Mouse (Mus musculus): Measurements from ENCODE around the gene Slc38a6.

The Slc38a6 gene

DNA sequence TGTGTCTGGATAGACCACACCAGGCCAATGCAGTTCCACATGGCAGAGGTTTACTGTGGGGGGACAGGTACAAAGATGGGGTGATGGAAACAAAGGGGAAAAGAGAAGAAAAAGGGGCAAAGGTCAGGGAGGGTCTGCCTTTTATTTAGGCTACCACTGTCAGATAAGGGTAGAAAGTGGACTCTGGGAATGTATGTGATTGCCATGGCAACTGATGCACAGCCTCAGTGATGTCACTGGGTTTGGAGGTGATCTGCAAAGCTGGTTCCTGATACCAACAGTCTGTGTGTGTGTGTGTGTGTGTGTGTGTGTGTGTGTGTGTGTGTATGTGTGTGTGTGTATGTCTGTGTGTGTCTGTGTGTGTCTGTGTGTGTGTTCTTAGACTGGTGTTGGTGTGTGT lies 106.4 kb downstream of the Slc38a6 start:
- DNase-seq (ENCODE audit: low spot score), result no peak

DNA sequence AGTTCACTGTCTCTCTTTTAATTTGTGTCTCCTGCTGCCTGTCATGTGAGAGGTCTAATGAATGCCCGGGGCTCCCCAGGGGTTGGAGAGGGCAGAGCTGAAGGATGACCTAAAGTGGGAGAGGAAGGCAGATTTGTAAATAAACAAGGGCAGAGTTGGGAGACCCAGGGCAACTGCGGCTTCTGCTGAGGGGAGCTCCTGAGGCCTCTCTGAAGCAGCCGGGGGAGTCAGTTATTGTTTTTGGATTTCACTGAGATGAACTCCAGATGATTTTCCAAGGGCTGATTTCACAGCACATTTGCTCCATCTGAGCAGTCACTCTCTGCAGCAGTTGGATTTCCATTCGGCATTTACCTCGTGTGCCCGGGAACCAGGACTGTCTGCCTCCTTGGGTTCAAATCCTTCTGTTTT lies 107.3 kb downstream of the Slc38a6 start:
- peak; percentile 21 for DNase-seq (ENCODE audit: low spot score)

DNA sequence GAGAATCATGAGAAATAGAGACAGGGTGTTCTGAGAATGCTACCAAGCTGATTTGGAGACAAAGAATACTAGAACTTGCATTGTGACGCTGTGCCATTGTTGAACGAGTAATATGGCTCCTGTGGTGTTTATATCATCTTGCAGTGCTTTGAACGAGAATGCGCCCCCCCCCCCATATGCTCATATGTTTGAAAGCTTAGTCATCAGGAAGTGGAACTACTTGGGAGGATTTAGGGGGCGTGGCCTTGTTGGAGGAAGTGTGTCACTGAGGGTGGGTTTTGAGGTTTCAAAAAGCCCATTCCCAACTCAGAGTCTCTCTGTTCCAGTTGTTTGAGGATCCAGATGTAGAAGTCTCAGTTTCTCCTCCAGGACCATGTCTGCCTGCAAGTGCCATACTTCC lies 108.0 kb downstream of the Slc38a6 start:
- no peak for DNase-seq (ENCODE audit: low spot score)

DNA sequence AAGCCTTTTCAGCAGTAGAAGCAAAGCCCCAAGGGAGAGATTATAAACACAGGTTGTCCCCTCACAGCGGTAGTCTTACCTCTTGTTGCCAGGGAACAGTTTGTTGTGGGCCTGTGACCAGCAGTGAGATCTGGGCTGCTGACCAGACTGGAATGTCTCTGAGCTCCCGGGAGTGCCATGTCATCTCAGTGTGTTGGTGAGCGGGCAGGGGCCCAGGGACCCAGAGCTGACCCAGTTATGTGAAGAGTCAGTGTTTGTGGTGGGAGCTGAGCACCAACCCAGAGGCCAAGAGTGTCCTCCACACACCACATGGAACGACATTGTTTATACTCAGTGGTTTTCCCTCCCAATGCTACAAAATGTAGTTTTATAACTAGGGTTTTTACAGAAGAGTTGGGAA lies 112.8 kb downstream of the Slc38a6 start:
- no peak for DNase-seq (ENCODE audit: low spot score)

DNA sequence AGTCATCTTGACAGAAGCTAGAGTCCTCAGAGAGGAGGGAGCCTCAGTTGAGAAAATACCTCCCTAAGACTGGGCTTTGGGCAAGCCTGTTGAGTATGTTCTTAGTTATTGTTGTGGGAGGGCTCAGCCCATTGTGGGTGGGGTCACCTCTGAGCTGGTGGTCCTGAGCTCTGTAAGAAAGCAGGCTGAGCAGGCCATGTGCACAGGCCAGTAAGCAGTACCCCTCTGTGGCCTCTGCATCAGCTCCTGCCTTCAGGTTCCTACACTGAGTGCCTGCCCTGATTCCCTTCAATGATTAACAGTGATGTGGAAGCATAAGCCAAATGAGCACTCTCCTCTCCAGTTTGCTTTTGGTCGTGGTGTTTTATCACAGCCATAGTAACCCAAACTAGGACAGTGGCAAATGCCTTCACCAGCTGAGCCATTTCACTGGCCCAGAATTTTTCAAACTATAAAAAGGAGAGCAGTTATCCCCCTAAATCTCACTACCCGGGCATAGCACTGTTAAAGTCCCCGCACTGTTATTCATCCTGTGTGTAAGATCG lies 114.0 kb downstream of the Slc38a6 start:
- DNase-seq (ENCODE audit: low spot score), result no peak

DNA sequence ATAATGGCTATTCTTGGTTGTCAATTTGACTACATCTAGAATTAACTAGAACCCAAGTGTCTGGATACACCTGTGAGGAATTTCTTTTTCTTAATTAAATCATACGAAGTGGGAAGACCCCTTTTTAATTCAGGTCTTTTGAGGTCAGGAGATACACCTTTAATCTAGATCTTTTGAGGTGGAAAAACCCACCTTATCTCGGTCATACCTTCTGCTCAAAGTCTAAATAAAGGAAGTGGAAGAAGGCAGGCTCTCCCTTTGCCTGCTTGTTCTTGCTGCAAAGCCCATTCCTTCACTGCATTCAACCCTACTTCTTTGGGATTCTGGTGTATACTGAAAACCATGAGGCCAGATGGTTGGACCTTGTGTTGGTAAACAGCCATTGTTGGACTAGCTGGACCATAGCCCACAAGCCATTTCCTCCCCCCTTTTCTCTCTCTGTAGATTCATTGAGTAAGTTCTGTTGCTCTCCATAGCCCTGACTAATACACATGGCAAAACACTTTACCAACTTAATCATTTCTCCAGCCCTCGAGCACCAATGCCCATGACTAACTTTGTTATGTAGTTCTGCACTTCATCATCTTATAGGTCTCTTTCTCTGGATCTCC lies 115.0 kb downstream of the Slc38a6 start:
- DNase-seq (ENCODE audit: low spot score), result no peak

DNA sequence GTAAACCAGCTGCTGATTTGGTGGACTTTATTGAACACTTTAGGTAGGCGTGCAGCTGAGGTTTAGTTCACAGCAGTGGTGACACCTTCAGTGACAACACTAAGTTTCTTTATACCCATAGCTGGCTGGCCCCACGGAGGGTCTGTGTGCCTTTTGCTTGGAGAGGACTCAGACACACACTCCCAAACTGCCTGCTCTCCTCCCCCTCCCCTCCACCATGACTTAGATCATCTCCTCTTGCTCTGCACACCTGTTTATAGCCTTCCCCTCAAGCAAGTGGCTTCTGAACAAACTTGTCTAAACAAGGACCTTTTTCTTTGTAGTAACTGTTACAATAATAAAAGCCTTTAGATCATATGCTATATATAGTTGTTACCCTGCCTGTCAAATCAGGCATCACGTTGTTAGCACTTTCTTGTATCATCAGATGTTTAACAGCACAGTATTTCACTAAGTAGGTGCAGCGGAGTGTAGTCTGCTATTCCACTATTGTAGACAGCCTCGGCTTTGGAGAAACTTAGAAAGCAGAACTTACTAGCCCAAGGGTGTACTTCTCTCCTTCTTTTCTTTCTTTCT lies 115.6 kb downstream of the Slc38a6 start:
- DNase-seq (ENCODE audit: low spot score), result no peak

DNA sequence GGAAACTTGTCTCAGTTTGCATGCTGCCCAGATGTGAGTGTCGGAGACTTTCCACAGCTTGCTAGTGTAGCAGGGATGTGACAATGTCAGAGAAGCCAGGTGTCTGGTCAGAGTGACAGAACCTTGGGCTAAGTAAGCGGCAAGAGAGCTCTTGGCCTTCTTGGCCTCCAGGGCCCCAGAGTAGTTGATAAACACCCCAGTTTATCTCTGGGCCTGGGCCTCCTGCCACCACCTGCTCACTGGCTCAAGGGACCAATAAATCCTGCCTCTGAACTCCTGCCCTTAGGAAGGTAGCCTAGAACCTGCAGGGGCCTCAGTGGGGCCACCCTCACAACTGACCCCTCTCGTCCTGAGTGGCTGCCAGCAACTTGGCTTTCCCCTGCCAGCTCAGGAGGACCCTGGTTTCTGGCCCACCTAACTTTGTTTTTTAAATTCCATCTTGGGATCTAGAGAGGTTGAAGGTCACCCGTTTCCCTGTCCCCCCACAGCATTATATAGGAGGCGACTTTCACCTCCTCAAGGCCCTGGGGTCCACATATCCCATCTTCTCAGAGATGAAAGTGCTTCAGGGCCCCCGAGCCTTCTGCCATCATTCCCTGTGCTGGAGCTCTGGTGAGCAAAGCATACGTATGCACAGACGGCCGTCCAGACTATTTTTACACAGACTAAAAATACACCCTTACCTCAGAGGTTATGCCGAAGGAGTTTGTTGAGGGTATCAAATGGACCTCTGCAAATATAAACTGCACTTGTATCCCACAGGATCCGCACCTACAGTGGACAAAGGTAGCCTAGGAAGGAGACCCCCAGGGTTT lies 116.5 kb downstream of the Slc38a6 start:
- no peak for DNase-seq (ENCODE audit: low spot score)

All from ovary, postnatal 14 days (tissue).